Mouse (Mus musculus) neutrophil, adult 83 days (primary cell): ENCODE measurements around the gene Nampt. TPM values are rescaled to one million over a fixed set of nuclear protein-coding genes. Genes with fewer than 3 reads are reported as not detected.

Experiments used
- total RNA-seq, 2 experiments: library from RNA; stranded (reverse); gene quantifications; one replicate each; pipeline ENCODE4 v1.2.4; 2023

Gene Nampt
- 10 to 100 TPM; 25.9 to 38.8 TPM for total RNA-seq

GRCm38 (mm10) chr12:32819416-32819815 lies at the start of gene Nampt:
Nampt (plus strand) TSS chr12:32819545.

Other genes with a start within 250 kb of the Nampt start
- 10 to 100 TPM; 76.4 to 76.8 TPM for gene Sypl, start 134.3 kb downstream of the Nampt start, total RNA-seq